Mouse (Mus musculus): ENCODE measurements around the gene Tada3.

- no peak for TF ChIP-seq POLR2A (IDR thresholded peaks at IDR 0.05; ENCODE audit: borderline replicate concordance, control insufficient read depth, low read depth, low read length)
- TF ChIP-seq CTCF (IDR thresholded peaks at IDR 0.05; ENCODE audit: control insufficient read depth, insufficient read depth, low read length) = no peak
Observed at GRCm38 (mm10) chr6:113364518-113365135, 13.1 kb downstream of the Tada3 start.
